Mouse (Mus musculus): Measurements from ENCODE around the gene Itgav.
"Not testable (repeated sequence)": the region's sequence is repeated elsewhere in the genome, so short reads cannot be mapped to it uniquely, and the experiment has no call there.

The Itgav gene

DNA sequence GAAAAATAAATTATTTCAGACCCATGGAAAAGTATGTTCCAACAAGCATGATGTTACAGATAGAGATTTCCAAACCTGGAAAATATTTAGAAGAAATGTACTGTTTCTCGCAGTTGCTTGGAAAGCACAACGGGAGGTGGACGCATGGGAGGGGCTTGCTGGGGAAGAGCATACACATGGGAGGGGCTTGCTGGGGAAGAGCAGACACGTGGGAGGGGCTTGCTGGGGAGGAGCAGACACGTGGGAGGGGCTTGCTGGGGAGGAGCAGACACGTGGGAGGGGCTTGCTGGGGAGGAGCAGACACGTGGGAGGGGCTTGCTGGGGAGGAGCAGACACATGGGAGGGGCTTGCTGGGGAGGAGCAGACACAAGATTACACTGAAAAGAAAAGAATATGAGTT is 10.9 kb upstream of the Itgav start:
- DNase-seq (ENCODE audit: low spot score): not testable (repeated sequence)

DNA sequence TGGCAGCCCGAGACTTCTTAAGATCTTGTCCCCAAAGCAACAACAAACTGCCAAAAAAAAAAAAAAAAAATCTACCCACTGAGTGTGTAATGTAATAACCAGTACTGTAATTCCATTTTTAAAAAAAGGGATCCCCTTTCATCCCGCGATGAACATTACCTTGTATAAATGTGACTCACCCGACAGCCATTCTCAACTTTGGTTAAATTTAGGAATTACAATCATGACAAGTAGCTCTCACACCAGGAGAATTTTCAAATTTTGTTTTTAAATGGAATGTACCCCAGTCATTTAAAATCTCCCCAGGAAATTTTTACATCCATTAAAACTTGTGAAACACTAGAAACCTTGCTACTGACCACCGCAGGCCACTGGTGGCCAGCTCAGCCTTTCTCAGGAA is 10.3 kb upstream of the Itgav start:
- no peak for DNase-seq (ENCODE audit: low spot score)

DNA sequence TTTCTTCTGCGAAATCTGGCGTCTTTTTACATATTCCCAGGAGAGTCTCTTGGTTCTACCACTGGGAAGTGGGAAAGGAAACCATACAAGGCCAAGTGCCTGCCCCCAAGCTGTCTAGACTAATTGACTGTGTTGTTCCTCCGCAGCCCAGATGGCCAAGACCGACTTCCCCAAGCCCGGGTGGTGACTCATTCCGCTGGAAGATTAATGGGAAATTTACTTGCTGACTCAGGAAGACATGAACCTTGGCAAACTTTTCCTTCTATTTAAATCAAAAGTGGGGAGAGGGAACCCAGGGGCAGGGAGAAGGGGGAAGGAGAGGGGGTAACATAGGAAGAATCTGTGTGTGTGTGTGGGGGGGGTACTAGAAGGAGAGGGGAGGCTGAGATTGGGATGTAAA is 9.4 kb upstream of the Itgav start:
- no peak for DNase-seq (ENCODE audit: low spot score)

DNA sequence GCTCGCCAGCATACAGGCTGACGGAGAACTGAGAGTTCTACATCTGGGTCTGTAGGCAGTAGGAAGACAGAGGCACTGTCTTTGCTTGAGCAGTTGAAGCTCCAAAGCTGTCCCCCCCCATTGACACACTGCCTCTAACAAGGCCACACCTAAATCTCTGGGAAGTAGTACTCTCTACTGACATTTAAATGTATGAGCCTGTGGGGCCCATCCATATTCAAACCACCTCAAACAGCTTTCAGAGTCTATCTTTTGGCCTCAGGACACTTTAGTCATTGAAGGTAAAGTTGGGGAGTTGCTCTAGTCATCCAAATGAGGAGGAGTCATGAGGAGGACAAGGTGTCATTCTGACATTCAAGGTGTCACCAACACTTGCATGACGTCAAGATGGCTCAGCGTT is 5.9 kb upstream of the Itgav start:
- no peak for DNase-seq (ENCODE audit: low spot score)

DNA sequence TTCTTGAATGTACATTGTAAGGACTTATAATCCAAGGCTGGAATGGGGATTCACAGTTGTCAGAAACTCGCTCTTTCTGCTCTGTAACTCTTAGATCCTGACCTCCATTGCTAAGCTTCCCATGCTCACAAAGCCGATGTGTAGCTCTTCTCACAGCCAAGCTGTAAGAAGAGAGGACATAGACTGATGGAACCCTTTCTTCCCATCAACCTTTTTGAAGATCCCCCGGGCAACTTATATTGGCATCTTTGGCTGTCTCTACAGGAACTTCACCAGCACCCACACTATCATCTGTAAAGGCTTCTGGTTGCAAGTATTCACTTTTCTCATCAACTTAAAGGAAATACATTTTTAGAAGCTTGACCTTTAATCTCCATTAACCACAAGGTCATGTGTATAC is 2.6 kb upstream of the Itgav start:
- DNase-seq (ENCODE audit: low spot score): no peak

DNA sequence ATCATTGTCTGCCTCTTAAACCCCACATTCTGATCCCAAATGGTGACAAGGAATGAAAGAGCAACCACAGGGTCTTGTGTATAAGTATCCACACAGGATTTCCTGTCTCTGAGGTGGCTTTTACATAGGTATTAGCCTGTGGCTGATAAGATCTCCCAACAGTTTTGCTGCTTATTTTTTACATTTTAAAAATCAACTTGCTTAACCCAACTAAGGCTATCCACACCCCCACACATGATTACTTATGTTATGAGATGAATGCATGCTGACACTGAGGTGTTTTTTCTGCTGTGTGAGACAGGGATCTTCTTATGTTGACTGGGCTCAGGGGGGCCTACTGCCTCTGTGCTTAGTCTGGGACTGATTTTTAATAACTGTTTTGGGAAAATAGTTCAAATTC is 1.3 kb upstream of the Itgav start:
- DNase-seq (ENCODE audit: low spot score): no peak

DNA sequence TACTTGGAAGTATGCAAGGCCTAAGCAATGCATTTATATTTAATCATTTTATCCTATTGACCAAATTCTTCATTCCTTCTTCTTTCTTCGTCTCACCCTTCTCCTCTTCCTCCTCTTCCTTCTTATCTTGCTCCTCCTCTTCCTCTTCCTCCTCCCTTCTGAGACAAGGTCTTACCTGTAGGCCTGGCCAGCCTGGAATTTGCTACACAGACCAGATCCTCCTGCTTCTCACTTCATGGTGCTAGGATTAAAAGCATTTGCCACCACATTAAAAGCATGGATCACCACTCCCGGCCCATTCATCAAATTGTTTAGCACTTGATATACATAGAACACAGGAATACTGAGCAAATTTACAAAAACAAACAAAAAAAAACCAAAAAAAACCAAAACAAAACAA is 851 bp upstream of the Itgav start:
- no peak for DNase-seq (ENCODE audit: low spot score)

DNA sequence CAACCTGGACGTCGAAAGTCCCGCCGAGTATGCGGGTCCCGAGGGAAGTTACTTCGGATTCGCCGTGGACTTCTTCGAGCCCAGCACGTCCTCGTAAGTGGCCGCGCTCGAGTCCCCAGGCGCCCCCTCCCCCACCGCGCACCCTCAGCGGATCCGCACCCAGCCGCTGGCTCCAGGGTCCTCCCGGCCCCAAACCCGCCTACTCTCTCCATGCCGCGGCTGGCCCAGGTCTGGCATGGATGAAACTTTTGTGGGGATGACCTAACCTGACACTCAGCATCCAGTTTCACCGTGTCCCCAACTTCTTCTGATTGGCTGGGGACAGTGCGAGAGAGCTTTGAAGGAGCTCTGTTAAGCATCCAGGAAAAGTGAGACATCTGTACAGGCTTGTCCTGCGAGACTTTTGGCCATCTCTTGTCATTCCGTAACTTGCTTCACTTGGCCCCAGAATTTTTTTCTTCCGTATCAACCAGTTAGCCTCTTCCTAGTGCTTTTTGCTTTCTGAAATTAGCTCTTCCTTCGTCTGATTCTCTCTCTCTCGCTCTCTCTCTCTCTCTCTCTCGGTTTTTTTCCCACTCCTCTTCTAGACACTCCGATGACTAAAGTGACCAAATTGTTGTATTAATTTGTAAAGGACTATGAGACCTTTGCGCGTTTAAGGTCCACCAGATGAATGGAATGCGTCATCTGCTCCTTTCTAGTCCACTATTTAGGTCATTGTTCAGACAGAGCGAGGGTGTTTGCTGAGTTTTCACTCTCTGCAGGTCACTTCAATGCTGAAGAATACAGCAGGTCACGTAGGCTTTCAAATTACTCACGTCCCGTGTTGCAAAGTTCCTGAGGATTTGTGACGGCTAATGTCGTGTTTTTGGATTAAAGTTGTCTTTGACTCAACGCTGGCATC is 882 bp downstream of the Itgav start:
- no peak for DNase-seq (ENCODE audit: low spot score)

DNA sequence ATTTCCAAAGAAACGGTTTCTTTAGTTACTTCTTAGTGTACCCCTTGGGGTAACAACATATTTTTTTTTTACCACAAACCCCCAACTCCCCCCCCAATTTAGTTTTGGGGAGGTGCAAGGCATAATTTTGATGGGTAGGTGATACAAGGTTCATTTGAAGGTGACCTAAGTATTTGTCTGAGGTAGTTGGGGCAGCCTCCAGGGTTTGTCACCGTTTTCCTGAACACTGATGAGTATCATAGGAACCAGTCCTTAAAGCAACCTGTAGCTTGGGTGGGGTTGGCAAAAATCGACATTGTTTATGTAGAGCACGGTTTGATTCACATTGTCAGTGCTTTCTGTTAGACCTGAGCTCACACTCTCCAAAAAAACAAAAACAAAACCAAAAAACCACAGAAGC is 1.6 kb downstream of the Itgav start:
- DNase-seq (ENCODE audit: low spot score): no peak

DNA sequence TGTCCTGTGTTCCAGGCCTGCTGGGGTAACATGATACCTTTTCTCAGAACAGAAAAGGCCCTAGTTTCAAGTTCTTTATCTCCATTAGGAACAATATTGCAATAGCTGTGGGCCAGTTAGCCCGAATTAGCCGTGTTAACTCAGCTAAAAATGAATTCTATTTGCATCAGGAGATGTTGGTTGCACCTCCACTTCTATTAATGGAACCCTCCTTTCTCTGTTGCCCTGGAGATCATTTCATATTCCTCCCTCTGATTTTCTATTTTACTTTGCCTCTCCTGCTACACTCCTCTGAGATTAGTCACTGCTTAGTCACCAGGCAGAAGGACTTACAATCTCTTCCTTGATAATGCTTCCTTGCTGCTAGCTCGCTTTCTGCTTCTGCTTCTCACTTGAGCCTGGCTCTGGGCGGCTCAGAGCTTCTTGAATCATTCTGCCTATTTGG is 4.1 kb downstream of the Itgav start:
- no peak for DNase-seq (ENCODE audit: low spot score)

DNA sequence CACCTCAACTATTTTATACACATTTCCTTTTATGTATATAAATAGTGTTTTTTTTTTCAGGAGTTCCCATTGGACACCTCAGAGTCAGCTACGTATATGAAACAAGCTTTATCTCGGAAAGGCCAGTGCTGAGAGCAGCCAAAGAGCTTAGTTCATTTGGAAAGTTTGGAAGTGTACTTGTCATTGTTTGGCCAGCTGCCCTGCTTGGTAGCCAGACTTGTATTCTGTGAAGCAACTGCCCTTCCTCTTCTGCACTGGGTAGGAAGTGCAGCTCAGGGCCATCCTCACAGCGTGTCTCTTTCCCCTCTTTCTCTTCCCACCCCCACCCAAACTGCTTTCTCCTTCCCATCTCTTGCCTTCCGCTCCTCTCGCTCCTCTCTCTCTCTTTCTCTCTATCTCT is 5.1 kb downstream of the Itgav start:
- DNase-seq (ENCODE audit: low spot score): no peak

DNA sequence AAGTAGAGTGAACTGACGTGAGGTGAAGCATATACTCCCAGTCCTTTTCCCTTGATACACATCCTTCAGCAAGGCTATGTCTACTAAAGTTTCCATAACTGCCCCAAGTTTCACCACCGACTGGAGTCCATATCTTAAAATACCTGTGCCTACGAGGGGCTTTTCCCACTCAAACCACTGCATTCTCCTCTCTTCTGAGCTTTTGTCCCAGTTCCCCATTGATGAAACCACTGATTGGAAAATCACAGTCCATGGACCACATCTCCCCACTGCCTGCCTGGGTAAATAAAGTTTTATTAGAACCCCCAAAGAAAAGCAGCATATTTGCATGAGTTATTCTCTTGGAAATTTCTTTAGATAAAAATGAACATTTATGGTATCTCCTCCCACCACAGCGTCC is 8.7 kb downstream of the Itgav start:
- DNase-seq (ENCODE audit: low spot score): no peak

DNA sequence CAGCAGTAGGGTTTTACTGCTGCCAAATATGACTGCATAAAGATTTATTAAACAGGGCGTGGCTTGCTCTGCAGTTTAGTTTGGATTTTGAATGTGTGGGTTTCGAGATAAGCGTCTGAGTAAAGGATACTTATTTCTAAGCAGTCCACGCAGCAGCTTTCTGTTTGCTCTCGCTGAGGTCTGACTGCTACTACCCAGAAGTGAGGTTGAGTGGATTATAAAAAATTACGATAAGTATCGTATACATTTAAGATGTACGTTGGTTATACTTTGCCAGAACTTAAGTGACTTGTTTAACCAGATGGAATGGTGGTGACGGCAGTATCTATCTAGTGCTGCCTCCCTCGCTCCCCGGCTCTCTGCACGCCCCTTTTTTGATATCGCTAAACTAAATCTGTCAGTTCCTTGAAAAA is 9.8 kb downstream of the Itgav start:
- no peak for DNase-seq (ENCODE audit: low spot score)

DNA sequence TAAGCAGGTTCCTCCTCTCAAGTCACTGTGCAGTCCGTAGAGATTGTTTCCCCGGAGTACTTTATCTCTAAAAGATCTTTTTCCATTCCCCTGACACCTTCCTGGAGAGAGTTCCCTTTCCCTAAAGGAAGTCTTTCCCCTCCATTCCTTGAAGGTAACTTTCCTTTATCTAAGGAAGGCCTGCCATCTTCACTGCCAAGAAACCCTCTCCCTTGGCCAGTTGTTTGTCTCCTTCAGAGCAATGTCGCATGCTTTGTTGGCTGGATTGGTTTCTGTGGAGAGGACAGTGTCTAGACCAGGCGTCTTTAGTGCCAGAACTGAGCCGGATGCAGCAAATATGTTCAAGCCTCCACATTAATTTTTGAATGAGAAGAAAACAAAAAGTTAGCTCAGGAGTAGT is 11.1 kb downstream of the Itgav start:
- no peak for DNase-seq (ENCODE audit: low spot score)

DNA sequence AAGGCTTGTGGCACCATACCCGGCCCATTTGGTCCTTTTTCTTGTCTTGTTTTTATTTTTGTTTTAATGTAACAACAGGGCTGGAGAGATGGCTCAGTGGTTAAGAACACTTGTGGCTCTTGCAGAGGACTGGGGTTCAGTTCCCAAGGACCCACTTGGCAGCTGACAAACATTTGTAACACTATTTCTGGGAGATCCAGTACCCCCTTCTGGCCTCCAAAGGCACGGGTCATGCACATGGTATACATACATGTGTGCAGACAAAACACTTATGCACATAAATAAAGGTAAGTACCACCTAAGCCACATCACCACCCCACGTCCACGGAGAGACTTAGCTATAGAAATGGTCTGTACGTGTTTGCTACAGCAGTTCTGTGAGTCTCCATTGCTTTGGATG is 12.6 kb downstream of the Itgav start:
- no peak for DNase-seq (ENCODE audit: low spot score)

DNA sequence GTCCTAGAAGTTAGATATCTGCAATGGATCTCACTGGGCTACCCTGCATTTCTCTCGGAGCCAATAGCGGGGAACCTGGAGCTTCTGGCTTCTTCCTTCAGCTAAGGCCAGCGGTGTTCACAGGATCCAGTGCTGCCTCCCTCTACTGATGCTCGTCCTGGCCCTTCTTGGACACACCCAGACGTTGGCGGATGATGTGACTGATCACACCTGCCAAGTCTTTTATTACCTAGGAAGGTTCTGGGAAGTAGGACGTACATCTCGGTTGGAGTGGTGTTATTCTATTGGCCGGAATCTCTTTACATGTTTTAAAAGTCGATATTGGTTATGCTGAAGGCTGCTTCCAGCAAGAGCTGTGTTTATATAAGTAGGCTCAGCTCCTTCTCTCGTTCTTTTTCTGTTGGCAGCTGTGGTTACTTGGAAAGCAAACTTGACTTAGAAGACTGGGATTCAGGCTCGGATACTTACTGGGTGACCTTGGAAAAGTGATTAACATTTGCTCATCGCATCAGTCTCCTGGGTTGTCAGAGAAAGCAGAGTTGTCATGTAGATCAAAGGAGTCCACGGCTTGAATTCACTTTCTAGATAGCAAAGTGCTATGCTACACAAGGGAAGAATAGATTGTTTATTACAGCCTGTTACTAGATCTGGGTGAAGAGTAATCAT is 14.5 kb downstream of the Itgav start:
- DNase-seq (ENCODE audit: low spot score): no peak

DNA sequence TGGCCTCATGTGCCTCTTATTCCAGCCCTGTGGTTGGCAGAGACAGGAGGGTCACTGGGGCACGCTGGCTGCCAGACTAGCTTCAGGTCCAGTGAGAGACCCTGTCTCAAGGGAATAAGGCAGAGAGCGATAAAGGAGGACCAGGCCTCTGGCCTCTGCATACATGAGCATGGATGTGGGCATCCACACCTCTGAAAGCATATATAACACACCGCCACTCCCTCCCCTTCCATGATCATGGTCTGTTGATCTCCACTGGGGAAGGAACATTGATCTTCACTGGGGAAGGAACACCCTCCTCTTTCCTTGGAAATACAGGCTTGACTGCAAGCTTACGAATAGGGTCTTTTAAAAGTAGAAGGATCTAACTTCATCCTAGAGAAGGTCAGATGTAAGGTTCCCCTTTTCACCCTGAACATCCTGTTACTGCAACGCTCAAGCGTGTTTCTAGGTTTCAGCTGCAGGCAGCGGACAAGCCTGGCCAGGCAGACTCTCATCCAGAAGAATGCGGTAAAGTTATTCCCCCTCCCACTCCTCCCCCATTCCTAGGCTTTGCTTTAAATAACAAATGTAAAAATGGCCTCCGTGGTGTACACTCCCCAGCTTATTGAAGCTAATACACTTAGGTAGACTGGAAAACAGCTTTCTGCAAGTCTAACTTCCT is 15.4 kb downstream of the Itgav start:
- DNase-seq (ENCODE audit: low spot score): no peak

DNA sequence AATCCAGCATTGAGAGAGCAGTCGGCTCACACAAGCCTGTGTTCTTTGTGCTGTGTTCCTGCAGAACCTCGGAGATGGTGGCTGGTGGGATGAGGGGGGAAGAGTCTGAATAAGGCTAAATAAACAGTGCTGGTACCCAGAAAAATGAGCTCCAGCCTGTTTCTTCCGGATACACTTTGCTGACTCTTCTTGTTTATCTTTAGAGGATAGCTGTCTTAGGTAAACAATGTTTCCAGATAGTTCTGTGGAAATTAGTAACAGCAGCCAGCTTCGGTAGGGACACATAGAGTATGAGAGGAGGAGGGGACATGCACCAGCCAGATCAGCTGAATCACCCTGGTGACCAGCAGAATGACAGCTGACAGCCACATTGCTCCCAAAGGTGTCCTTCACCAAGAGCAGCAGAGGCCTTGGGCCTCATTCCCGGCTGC is 16.4 kb downstream of the Itgav start:
- no peak for DNase-seq (ENCODE audit: low spot score)

DNA sequence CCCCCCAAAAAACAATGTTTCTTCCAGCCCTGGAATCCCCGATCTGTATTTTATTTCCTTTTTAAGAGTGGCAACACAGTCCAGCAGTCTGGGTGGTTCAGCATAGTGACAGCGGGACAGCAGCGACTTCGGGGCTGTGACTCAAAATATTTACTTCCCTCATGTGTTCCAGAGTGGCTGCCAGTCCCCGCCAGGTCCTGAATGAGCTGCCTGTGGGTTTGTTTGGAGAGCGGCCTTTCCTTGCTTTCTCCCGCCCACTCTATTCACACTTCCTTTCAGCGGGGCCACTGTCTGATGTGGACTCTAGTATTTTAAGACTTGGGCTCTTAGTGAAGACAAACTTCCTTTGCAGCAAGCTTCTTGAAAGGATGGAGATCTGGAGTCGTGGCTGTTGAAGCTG is 18.0 kb downstream of the Itgav start:
- DNase-seq (ENCODE audit: low spot score): no peak

DNA sequence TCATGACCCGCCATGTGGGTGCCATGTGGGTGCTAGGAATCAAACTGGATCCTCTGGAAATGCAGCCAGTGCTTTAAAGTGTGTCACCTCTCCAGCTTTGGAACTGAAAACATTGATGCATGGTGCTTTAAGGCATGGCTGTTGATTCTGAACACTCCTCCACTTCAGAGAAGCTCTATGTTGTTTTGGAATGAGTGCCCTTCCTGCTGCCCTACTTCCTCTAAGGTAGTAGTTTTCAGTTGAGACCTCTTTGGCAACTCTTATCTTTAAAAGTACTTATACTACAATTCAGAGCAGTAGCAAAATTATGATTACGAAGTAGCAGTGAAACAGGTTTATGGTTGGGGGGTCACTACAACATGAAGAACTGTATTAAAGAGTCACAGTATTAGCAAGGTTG is 18.6 kb downstream of the Itgav start:
- no peak for DNase-seq (ENCODE audit: low spot score)

DNA sequence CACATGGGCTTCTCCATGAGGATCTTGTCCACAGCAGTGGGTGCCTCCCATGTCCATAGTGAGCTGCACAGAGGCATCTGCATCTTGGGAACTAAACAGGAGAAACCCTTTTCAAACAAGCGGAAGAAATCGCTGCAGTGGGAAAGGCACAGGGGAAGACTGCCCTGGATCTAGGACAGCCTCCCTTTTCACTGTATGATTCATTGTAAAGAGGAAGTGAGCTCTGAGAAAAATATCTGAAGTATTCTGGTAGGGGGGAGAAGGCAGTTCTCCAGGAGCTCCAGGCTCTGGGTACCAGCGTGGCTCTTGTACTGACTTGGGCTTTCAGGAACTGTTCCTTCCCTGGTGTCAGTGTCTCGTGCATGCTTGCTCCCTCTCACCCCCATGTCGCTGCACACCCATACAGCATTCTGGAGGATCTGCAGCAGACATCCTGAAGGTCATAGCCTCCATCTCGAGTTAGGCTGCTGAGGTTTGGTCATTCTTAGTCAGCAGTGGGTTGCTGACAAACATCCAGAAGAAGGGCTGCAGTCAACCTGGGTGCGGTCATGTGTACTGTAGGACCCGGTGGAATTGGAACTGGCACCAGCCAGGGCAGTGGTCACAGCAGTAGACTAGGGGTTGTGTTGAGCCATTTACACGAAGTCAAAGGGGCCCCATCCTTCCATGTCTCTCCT is 20.2 kb downstream of the Itgav start:
- DNase-seq (ENCODE audit: low spot score): no peak

DNA sequence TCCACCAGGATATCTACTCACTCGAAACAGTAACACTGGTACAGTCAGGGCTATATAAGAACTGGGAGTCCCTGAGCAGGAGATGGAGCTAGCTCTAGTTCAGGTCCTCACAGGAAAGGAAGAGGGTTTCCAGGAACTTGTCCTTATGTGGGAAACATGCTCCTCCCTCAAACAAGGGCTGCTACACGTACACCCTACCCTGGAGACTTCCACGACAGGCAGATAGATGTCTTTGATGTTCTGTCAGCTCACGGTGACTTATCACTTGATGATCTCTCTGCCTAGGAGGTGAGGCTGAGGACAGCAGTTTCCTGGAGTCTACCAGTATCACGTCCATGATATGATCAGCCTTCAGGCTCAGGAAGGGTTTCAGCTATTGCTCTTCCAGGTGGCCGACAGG is 21.1 kb downstream of the Itgav start:
- no peak for DNase-seq (ENCODE audit: low spot score)

All from urinary bladder, postnatal 10 days (tissue).